In the genomic region with DNA sequence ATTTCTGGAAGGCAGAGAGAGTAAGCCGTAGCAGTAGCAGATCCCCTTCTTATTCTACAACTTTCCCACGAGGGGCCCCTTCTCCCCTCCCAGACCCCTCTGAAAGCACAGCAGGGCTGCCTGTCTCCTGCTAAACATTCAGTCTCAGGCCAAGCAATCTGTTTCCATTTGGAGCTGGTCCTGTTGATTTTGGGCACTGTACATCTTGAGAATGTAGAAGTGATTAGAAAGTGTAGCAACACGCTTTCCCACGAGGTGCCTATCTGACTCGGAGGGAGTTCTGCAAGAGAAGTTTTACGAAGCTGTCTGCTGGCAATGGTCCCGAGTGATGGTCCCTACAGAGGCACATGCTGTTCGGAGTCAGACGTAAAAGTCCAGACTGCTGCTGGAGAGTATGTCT, we compare ENCODE assay signal across 11 mouse cellular contexts. TPM values are rescaled to one million over a fixed set of nuclear protein-coding genes. Genes with fewer than 3 reads are reported as not detected.
DNase-seq lines count a peak whose midpoint lies in the region.
"Had no signal": no experiment of that assay in that cellular context is flagged by ENCODE, and none has a peak within 500 bp of the region (broad histone marks: within the 10 kb centered on the region; RNA-seq: fewer than 3 reads in every experiment).

No protein-coding gene starts in this region.

- intact Hi-C loops in heart, postnatal 25 days (cut with DNase I), result no loop called here

- peak; percentile 20 for DNase-seq in gastrocnemius, adult 18-20 months (ENCODE audit: low spot score)
- DNase-seq in gastrocnemius, postnatal 25 days, result no peak
- DNase-seq in urinary bladder, postnatal 14 days (ENCODE audit: low spot score), result peak; percentile 31
- DNase-seq in urinary bladder, adult 18-20 months (ENCODE audit: low spot score in 2 of 2), result no peak
- DNase-seq in heart, postnatal 25 days (ENCODE audit: low spot score), result peak; percentile 23
- DNase-seq in frontal cortex, postnatal 14 days (ENCODE audit: low spot score in 2 of 2), result no peak
- DNase-seq in cerebellum, postnatal 4 days (ENCODE audit: low spot score in 2 of 2), result no peak
- DNase-seq in MN1 (ENCODE audit: low spot score), result no peak
- DNase-seq: cerebellum, adult 9-11 months; lung, postnatal 10 days; thymus, postnatal 4 days had no signal

RNA-seq across cellular contexts. Expression of a gene that starts 27.3 kb away (rescaled TPM):
- 10 to 100 TPM; 49.9 to 50.5 TPM for total RNA-seq in gastrocnemius, adult 18-20 months (2021)
- total RNA-seq in gastrocnemius, postnatal 25 days (2021), result 10 to 100 TPM; 43.5 to 46.7 TPM
- 10 to 100 TPM; 40.1 to 45.7 TPM for total RNA-seq in heart, postnatal 25 days (2021)

Comparison
In these comparisons a context has a peak if more than half of its experiments do, and no peak if none do; other contexts are left out.
1. DNase-seq: peak in gastrocnemius, adult 18-20 months (single experiment), urinary bladder, postnatal 14 days (single experiment) and heart, postnatal 25 days (single experiment); none in gastrocnemius, postnatal 25 days (single experiment), urinary bladder, adult 18-20 months (0 of 2), frontal cortex, postnatal 14 days (0 of 2), cerebellum, postnatal 4 days (0 of 2) and MN1 (single experiment).